Mouse (Mus musculus) hematopoietic stem cell, adult 5-6 weeks (primary cell): ENCODE data around the gene Paqr9. TPM values are rescaled to one million over a fixed set of nuclear protein-coding genes. Genes with fewer than 3 reads are reported as not detected.

Source experiments
- ATAC-seq, 2 experiments: fragments of 125-278 bp in 1 of 2; replicated peaks in 1 of 2; 2 replicates each; pipeline ENCODE4 v1.8.0; 2016 to 2017; ENCODE audit warnings: inconsistent platforms in 2 of 2, mild to moderate bottlenecking in 2 of 2, moderate number of reproducible peaks in 2 of 2, low read depth in 1 of 2, moderate TSS enrichment in 1 of 2; ENCODE audit not compliant: low FRiP score in 2 of 2, poor library complexity in 2 of 2, severe bottlenecking in 2 of 2, insufficient read depth in 1 of 2, low TSS enrichment in 1 of 2
- total RNA-seq: library from RNA; stranded (forward); fragments of 172-1452, 232-1000 nt; gene quantifications from 2 replicates; pipeline ENCODE4 v1.2.3, GENCODE M21; 2017

The Paqr9 gene
- total RNA-seq, 1 experiment from 2014 or later: 4.4 TPM

DNA sequence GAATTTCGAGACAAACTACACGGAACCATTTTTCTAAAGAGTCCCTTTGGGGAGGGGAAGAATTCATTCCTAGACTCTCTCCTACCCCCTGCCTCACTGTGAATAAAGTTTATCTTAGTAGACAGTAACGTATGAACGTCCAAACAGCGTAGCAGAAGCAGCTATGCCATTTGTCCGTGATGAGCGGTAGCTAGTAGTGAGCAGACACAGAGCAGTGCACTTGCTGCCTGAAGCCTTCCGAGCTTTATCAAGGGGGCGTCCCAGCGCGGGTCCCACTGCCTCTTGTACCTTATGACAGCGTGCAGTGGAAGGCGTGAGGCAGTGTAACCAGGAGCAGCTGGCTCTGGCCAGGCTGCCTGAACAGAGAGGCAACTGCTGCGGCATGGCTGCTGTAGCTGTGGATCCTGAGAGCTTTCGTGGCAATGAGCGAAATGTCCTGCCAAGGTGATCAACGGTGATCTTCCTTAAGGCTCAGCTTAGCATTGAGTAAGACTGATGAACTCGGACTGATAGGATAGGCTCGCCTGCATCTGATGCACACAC is 38.8 kb downstream of the Paqr9 start:
- 0 out of 4 replicates have a peak, but pooled peaks of 1 of the 2 experiments have one; percentile 10 for ATAC-seq

DNA sequence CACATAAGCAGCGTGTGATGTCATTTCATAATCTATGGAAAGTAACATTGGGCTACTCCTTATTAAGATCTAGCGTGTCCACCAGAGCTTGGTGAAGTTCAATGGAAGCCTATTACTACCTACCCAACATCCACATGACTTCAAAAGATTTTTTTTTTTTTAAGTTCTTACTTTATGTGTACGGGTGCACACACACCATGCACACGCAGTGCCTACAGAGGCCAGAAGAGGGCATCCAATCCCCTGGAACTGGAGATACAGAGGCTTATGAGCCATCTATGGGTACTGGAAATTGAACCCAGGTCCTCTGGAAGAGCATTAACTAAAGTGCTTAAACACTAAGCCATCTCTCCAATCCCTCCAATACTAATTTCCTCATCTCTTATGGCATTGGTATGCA is 39.9 kb downstream of the Paqr9 start:
- ATAC-seq: no peak

DNA sequence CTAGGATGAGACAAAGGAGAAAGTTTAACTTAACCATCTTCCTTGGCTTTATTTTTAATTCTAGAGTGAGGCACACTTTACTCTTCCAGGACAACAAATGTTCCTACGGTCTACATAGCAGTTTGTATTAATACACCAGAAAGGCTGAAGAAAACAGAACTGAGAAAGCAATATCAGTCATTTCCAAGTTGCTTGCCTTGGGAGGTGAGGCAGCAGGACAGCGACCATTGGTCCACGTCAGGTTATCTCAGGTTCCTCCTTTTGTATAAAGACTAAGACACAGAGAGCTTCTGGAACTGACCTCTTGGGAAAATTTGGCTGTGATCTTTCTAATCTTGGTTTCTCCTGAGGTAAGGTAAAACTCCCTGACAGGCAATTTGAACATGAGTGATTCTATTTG is 43.4 kb downstream of the Paqr9 start:
- no peak for ATAC-seq

GRCm38 (mm10) chr9:95603316-95603715 is 43.9 kb downstream of the Paqr9 start:
- no peak for ATAC-seq

- ATAC-seq: no peak
These were observed 47.7 kb downstream of the Paqr9 start for GRCm38 (mm10) chr9:95607196-95607595.

DNA sequence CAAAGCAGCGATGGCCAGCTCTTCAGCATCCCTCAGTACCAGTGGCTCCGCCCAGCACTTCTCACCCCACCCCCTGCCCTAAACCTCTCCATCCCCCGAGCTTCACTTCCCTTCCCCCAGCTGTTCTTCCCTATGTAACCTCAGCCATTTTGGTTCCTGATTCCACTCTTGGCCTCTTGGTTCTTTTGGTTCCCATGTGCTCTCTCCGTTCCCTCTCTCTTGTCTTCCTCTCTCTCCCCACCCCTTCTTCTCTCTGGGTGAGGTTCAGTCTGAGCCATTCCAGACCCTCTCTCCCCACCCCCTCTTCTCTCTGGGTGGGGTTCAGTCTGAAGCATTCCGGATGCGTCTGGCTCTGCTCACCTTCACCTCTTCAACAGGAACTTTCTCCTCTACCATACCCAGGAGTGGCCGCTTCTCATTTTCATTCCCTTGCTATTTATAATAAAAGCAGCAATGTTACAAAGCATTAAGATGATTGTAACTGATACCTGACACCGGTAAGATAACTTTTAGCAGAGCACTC is 52.9 kb downstream of the Paqr9 start:
- no peak for ATAC-seq

- ATAC-seq: no peak
These were observed 54.1 kb downstream of the Paqr9 start for GRCm38 (mm10) chr9:95613426-95614127.

DNA sequence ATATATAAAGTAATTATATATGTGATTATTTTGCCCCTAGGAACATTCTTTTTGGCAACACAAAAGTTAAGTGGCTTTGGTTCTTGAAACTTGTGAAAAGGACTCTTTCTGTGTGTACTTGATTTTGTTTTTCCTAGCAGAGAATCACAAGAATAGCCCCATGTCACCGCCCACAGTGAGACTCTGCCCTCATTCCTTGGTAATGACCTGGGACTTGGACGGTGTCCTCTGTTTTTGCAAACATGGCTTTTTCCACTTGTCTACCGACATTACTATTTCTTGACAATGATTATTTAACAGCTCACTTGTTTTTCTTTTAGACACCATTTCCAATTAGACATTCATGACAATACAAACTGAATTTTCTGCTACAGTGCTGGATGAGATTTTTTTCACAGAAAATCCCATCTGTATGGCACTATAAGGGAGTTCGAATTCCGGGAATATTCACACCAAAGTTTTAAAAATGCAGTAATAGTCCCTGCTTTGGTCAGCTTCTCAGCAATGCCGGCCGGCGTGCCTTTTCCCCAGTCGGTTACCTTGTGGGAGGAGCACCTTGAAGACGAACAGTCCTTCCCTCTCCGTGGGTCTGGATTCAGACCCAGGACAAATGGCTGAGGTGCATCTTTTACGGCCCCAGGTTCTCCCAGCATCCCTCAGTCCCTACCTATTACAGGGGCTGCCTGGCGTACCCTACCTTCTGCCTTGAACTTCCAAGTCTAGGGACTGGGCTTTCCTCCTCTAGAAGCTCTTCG is 55.6 kb downstream of the Paqr9 start:
- no peak for ATAC-seq

GRCm38 (mm10) chr9:95615961-95616360 is 56.5 kb downstream of the Paqr9 start:
- no peak for ATAC-seq

Other genes with a start within 250 kb of the Paqr9 start
- 0.44 and 0.89 TPM in 2 replicates for gene Chst2, start 152.9 kb upstream of the Paqr9 start, total RNA-seq
- 170 and 189 TPM in 2 replicates for gene U2surp, start 47.7 kb upstream of the Paqr9 start, total RNA-seq
- not detected in 2 replicates for gene Pcolce2, start 77.9 kb downstream of the Paqr9 start, total RNA-seq
- 0.56 and 3.2 TPM in 2 replicates for gene Trpc1, start 190.7 kb downstream of the Paqr9 start, total RNA-seq